8 mouse cellular contexts compared by ENCODE assay signal in genomic region chr16:28752638-28753118, GRCm38 (mm10). TPM values are rescaled to one million over a fixed set of nuclear protein-coding genes. Genes with fewer than 3 reads are reported as not detected.
A peak's percentile ranks its signal among the peaks of the same experiment; 100 is the strongest.
DNase-seq lines count a peak whose midpoint lies in the region; ATAC-seq lines count a peak whose summit lies in the region.

Gene Fgf12 (minus strand): TSS chr16:28753068.

- no peaks in the 10 kb centered on the region for H3K36me3 ChIP-seq in kidney, embryonic 16.5 days (ENCODE audit: insufficient read depth, low read length)
- H3K36me3 ChIP-seq in heart, embryonic 13.5 days: no peaks in the 10 kb centered on the region
- no peaks in the 10 kb centered on the region for H3K36me3 ChIP-seq in neural tube, embryonic 12.5 days

- H3K27me3 ChIP-seq in kidney, embryonic 16.5 days (ENCODE audit: insufficient read depth, low read length): peaks cover 9% of the 10 kb centered on the region
- no peaks in the 10 kb centered on the region; the same call in 1 of the 2 replicates for H3K27me3 ChIP-seq in heart, embryonic 13.5 days (replicated peaks)
- H3K27me3 ChIP-seq in neural tube, embryonic 12.5 days (replicated peaks): no peaks in the 10 kb centered on the region

- peak within 1 kb of the TSS; percentile 41 for H3K4me3 ChIP-seq in kidney, embryonic 16.5 days (ENCODE audit: low read length)
- H3K4me3 ChIP-seq in heart, embryonic 13.5 days: peak within 1 kb of the TSS; percentile 50
- H3K4me3 ChIP-seq in neural tube, embryonic 12.5 days: peak within 1 kb of the TSS; percentile 42

- peak; percentile 25; the same call in 1 of the 2 replicates for ATAC-seq in kidney, embryonic 16.5 days (ENCODE audit: low FRiP score, low TSS enrichment)
- no peak for ATAC-seq in heart, embryonic 13.5 days (ENCODE audit: extremely low read depth, insufficient number of reproducible peaks, low FRiP score, low TSS enrichment)
- ATAC-seq in neural tube, embryonic 12.5 days (ENCODE audit: low FRiP score, low read depth): peak; percentile 70

- H3K4me1 ChIP-seq in kidney, embryonic 16.5 days (ENCODE audit: insufficient read depth, low read length): peaks cover 5% of the 10 kb centered on the region; the same call in 1 of the 2 replicates
- H3K4me1 ChIP-seq in heart, embryonic 13.5 days: peaks cover 12% of the 10 kb centered on the region
- H3K4me1 ChIP-seq in neural tube, embryonic 12.5 days: 0 out of 2 replicates have a peak, but pooled peaks cover 3% of the 10 kb centered on the region

- 0 out of 2 replicates have a peak within 1 kb of the TSS, but pooled peaks have one; percentile 2 for H3K9ac ChIP-seq in kidney, embryonic 16.5 days (replicated peaks; ENCODE audit: low read length)
- peak within 1 kb of the TSS; percentile 65 for H3K9ac ChIP-seq in heart, embryonic 13.5 days
- H3K9ac ChIP-seq in neural tube, embryonic 12.5 days: peak within 1 kb of the TSS; percentile 48

- WGBS in kidney, embryonic 16.5 days: under 1% methylated on average over 16 of the region's 16 CpGs
- under 1% methylated on average over 16 of the region's 16 CpGs for WGBS in heart, embryonic 13.5 days
- WGBS in neural tube, embryonic 12.5 days: under 1% methylated on average over 16 of the region's 16 CpGs

- no peaks in the 10 kb centered on the region for H3K9me3 ChIP-seq in kidney, embryonic 16.5 days (ENCODE audit: low read length)
- no peaks in the 10 kb centered on the region for H3K9me3 ChIP-seq in heart, embryonic 13.5 days
- H3K9me3 ChIP-seq in neural tube, embryonic 12.5 days: no peaks in the 10 kb centered on the region

- peak within 1 kb of the TSS; percentile 65 for H3K4me2 ChIP-seq in kidney, embryonic 16.5 days (replicated peaks; ENCODE audit: low read depth, low read length)
- H3K4me2 ChIP-seq in heart, embryonic 13.5 days: peak within 1 kb of the TSS; percentile 83
- H3K4me2 ChIP-seq in neural tube, embryonic 12.5 days (replicated peaks): peak within 1 kb of the TSS; percentile 84

- H3K27ac ChIP-seq in kidney, embryonic 16.5 days (ENCODE audit: low read length): no peak within 1 kb of the TSS
- no peak within 1 kb of the TSS for H3K27ac ChIP-seq in heart, embryonic 13.5 days (replicated peaks)
- H3K27ac ChIP-seq in neural tube, embryonic 12.5 days: 0 out of 2 replicates have a peak within 1 kb of the TSS, but pooled peaks have one; percentile 10

- no peak for DNase-seq in kidney, adult 9 months
- DNase-seq in cerebellum, postnatal 14 days: peak; percentile 60 to 71
- DNase-seq in layer of hippocampus, postnatal 36 days: peak; percentile 37 to 43
- no peak for DNase-seq in urinary bladder, postnatal 10 days (ENCODE audit: low spot score)
- no peak for DNase-seq in urinary bladder, adult 2 months (ENCODE audit: low spot score)

RNA-seq across cellular contexts. Expression of gene Fgf12, which starts in this region (rescaled TPM):
- polyA plus RNA-seq in kidney, embryonic 16.5 days (2015; fragmentation: Nextera tagmentation; extraction: Ambion mirVana): 2.2 and 2.9 TPM in 2 replicates
- 13.1 and 15.8 TPM in 2 replicates for polyA plus RNA-seq in heart, embryonic 13.5 days (2015; fragmentation: Nextera tagmentation; extraction: Ambion mirVana)
- 100 to 1,000 TPM; 137 to 147 TPM for total RNA-seq in layer of hippocampus, postnatal 36 days (2021)
- polyA plus RNA-seq in neural tube, embryonic 12.5 days (2016; fragmentation: Nextera tagmentation; extraction: Ambion mirVana): 15.9 and 18.5 TPM in 2 replicates
- 0.17 and 0.25 TPM in 2 replicates for polyA plus RNA-seq in urinary bladder, adult 2 months (2012; rRNA removed)

Comparison
In these comparisons a context has a peak if more than half of its experiments do, and no peak if none do; other contexts are left out.
1. H3K9ac ChIP-seq: peak in every context shown above with its lines; median percentile 65 in heart, embryonic 13.5 days; 48 in neural tube, embryonic 12.5 days; 2 in kidney, embryonic 16.5 days.
2. DNase-seq: peak in cerebellum, postnatal 14 days (2 of 2) and layer of hippocampus, postnatal 36 days (2 of 2); none in kidney, adult 9 months (single experiment), urinary bladder, postnatal 10 days (single experiment) and urinary bladder, adult 2 months (single experiment).
3. Peak in every context shown above with its lines, with median percentiles within 50 percentile points of each other: H3K4me2 ChIP-seq and H3K4me3 ChIP-seq.